Mouse (Mus musculus): ENCODE data around the gene Gcsam.
A peak's percentile ranks its signal among the peaks of the same experiment; 100 is the strongest.

Gene Gcsam

DNA sequence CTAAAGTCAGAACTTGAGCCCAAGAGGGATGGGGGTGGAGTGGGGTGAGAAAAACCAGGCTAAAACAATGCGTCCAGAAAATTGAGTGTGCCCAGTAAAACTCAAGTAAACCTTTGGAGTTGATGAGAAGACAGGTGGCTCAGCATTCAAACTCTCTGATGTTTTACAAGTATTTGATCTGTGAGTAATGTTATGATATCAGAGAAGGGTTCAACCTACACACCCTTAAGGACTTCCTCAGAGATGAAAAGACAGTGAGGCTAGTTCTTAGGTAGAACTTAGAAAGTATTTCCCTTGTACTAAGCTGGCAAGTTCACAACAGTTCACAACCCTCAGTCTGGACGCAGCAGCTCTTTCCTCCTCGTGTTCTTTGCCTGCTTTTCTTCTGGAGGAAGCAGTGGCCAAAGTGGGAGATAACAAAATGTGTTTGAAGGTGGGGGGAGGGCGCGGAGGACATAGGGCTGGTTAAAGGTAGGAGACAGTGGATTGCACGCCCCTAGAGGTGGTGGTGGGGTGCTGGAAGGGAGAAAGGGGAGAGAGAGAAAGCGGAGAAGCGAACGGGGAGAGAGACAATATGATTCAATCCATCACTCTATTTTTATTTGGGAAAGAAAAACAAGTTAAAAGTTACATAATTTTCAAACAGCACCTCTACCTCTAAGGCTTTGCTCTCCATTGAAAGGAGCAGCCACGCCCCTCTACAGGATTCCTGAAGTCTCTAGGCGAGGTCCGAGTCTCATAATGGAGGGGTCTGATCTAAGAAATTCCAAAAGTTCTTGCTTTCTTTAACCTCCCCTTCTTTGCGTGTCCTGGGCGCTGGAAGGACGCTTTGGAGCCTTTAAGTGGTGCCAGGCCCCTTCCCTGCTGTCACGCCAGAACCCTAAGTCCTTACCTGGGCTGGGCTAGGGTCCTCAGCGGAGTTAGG lies 43.1 kb downstream of the Gcsam start:
- DNase-seq, result no peak

DNA sequence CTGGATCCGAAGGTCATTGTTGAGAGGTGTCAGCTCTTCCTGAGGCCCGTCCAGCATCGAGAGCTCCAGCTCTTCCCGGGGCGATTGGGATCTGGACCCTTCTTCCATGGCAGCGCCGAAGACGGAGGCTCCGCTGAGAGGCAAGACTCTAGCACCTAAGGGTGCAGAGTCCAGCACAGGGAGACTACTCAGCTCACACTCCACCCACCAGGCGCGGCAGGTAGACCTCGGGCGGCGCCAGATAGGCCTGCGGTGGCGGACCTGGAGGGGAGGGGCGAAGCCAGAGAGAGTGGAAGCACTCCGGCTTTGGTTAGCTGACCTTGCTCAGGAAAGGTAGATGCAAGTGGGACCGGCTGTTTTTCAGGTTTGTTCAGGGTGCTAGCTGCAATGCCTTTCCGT lies 43.8 kb downstream of the Gcsam start, which contains the start of gene BC016579:
Gene BC016579, minus strand, starts transcription at position 135 of the 399 bp plus-strand sequence.
- DNase-seq, result peak; percentile 29

DNA sequence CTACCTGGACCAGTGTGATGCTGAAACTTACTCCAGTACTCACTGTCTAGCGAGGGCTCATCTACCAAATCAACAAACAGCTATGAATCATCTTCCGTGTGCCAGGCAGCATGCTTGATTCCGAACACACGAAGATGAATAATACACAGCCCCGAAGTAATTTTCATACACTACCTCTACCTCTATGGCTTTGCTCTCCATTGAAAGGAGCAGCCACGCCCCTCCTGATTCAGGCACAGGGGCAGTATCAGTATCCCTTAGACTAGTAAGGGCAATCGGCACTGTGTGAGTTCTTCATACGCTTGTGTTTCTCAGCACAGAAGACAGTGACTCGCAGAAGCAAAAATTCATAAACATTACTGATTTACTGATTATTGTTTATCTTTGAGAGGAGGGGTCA lies 44.3 kb downstream of the Gcsam start:
- no peak for DNase-seq

DNA sequence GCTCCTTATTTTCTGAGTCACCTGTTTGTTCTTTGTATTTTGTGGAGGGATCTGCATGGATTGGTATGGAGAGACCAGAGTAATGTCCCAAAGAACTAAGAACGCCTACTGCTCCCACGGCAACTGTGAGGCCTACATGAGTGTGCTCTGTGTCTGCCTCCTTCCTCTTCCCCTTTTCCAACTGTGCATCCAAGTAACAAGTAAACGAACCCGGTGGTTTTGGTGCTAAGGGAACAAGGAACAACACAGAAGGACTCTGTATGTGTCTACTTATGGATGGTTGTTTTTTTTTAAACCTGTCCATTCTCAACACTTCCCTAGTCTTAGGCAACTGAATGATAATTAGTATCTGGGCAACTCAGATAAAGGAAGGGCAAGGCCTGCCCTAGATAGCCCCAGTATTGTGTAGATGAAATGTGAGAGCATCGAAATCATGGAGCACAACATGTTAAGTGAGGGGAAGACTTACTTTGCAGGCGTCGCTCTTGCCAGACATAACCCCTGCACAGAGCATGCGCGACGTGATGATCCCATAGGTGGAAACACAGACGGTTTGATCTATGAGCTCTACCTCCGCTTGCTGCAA lies 47.5 kb downstream of the Gcsam start:
- DNase-seq, result no peak

DNA sequence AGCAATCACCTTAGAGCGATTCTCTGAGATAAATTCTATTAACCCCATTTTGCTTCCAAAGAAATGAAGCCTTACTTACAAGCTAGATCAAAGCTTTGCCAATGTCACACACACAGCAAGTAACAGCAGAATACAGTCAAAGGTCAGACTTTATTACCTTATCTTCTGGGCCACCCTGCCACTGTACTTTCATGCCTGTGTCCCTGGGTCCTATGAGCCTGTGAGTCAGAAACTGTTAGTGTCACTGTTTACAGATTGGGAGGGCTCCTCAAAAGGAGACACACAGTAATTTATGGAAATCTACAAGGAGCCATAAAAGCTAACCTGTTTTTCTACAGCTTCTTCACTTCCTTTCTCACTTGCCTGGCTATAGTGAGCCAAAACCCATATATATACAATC lies 48.1 kb downstream of the Gcsam start:
- DNase-seq, result no peak

DNA sequence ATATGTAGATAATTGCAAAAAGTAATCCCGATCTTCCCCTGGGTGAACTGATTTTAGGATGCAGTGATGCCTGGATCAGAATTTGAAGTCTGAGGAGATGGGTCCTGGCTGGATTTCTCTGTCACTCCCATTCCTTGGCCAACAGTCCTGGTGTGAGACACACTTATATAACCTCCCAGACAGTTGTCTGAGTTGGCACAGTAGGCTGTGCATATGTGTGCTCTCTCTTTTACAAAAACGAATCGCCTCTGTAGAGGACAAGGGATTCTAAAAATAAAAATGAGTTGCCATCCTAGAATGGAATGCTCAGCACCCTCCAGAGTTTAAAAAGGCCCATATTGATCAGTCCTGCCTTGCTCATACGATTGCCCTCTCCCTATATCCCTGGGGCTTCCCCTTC lies 49.4 kb downstream of the Gcsam start:
- DNase-seq, result peak; percentile 75

DNA sequence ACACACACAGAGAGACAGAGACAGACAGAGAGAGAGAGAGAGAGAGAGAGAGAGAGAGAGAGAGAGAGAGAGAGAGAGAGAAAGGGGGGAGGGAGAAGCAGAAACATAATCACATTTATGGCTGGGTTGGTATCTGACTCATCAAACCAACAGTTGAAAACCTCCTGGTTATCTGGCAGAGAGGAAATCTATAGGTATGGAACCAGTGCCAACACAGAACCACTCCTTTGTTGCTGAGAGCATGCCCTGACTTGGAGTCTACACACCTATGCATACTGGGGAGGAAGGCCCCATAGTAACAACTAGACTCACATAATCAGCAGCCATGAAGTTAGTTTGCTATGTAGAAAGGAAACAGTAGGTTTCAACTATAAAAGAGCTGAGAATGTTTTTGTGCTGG lies 52.2 kb downstream of the Gcsam start:
- DNase-seq, result no peak

DNA sequence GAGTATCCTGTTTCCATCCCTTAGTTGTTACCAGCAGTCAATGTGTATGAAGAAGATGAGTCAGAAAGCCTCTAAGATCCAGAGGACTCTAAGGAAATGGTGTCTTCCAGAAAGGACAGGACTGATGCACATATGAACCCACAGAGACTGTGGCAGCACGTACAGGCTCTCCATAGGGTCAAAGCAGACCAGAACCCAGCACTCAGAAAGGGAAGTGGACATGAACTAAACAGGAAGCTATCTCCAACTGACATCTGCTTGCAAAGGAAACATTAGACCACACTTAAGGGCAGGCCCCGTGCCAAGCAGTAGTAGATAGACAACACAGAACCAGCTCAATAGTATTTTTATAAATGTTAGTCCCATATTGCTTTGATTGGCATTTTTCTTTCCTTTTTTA lies 56.0 kb downstream of the Gcsam start:
- DNase-seq, result no peak

DNA sequence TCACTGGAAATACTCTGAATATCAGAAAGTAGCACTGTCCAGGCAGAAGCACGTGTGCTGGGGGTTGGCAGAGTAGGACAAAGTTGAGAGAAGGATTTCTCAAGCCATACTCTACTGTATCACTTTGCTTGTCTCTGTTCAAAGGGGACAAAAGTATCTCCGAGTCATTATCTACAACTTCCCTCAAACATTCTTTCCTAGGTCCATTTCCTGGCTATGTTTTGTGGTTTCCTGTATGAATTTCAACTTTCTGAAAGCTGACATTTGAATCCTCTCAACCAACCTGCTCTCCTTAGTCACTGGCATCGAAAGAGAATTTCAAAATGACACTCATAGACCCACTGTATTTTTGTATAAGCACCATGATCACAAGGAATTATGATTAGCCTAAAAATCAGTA lies 58.0 kb downstream of the Gcsam start:
- no peak for DNase-seq

DNA sequence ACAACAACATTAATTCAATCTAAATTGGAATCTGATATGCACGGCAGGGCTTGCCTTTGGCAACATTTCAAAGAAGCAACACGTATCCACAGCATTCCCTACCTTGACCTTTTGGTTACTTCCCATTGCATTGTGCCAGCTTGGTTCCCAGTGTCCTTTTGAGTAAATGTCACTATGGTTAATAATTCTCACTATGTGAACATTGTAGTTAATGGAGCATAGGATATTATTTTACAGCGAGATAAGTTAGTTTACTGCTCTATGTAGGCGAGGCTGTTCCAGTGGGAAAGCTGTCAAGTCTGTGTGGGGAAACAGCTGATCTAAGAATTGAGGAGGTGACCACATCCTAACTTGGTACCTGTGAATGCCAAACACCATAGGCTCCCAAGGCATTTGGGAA lies 59.8 kb downstream of the Gcsam start:
- no peak for DNase-seq

Data from cerebellum, adult 9-10 months (tissue).